Comparison of ENCODE assay signal across 39 mouse cellular contexts in the genomic region with DNA sequence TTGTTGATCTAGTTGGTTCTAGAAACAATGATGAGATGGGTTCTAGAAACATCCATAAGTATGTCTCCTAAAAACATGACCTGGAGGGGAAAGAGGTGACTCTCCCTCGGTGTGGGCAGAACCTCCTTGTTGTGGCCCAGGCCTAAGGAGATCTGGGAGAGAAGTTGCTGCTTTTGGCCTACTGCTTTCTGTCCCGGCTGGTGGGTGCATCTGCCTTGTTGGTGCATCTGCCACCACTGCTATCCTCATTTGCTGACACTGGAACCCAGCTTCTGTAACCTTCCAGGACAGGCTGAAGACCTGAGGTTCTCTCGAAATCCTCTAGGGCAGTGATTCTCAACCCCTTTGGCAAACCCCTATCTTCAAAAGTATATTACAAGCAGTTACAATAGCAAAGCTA. TPM values are rescaled to one million over a fixed set of nuclear protein-coding genes. Genes with fewer than 3 reads are reported as not detected.
"Had no signal": no experiment of that assay in that cellular context is flagged by ENCODE, and none has a peak within 500 bp of the region (broad histone marks: within the 10 kb centered on the region; RNA-seq: fewer than 3 reads in every experiment).

No protein-coding gene starts in this region.

- ATAC-seq: liver, embryonic 12.5 days; liver, postnatal 0 days; lung, postnatal 0 days; midbrain, embryonic 13.5 days; midbrain, embryonic 15.5 days; midbrain, embryonic 16.5 days had no signal

- H3K4me1 ChIP-seq: limb, embryonic 10.5 days; limb, embryonic 12.5 days; limb, embryonic 13.5 days; limb, embryonic 15.5 days; liver, embryonic 12.5 days; liver, embryonic 13.5 days; liver, embryonic 15.5 days; lung, embryonic 15.5 days; midbrain, embryonic 10.5 days; midbrain, embryonic 12.5 days; midbrain, embryonic 13.5 days; midbrain, embryonic 15.5 days had no signal

- H3K9me3 ChIP-seq: limb, embryonic 10.5 days; limb, embryonic 12.5 days; limb, embryonic 13.5 days; limb, embryonic 15.5 days; liver, embryonic 12.5 days; liver, embryonic 13.5 days; liver, embryonic 15.5 days; lung, embryonic 15.5 days; midbrain, embryonic 10.5 days; midbrain, embryonic 12.5 days; midbrain, embryonic 13.5 days; midbrain, embryonic 15.5 days had no signal

- H3K9ac ChIP-seq: limb, embryonic 12.5 days; limb, embryonic 13.5 days; limb, embryonic 15.5 days; liver, embryonic 12.5 days; liver, embryonic 13.5 days; liver, embryonic 14.5 days; liver, embryonic 15.5 days; liver, postnatal 0 days; lung, embryonic 14.5 days; lung, embryonic 15.5 days; midbrain, embryonic 12.5 days; midbrain, embryonic 13.5 days; midbrain, embryonic 15.5 days had no signal

- DNase-seq: left cerebral cortex, postnatal 4 days; liver; liver, embryonic 13.5 days; liver, postnatal 0 days; lung, adult 18-20 months; lung, adult 2 months; lung, embryonic 14.5 days; lung, postnatal 10 days; lung, postnatal 14 days; lung, postnatal 36 days; lung, postnatal 4 days; midbrain, embryonic 14.5 days had no signal

- H3K27me3 ChIP-seq: limb, embryonic 12.5 days; limb, embryonic 13.5 days; limb, embryonic 15.5 days; liver, embryonic 13.5 days; liver, embryonic 15.5 days; lung, embryonic 15.5 days; midbrain, embryonic 12.5 days; midbrain, embryonic 13.5 days; midbrain, embryonic 15.5 days had no signal

- H3K4me3 ChIP-seq: limb, embryonic 10.5 days; limb, embryonic 12.5 days; limb, embryonic 13.5 days; limb, embryonic 15.5 days; liver, embryonic 12.5 days; liver, embryonic 13.5 days; liver, embryonic 15.5 days; lung, embryonic 15.5 days; megakaryocyte, embryonic 14.5 days; midbrain, embryonic 10.5 days; midbrain, embryonic 12.5 days; midbrain, embryonic 13.5 days; midbrain, embryonic 15.5 days; myocyte had no signal

- H3K36me3 ChIP-seq: liver, embryonic 12.5 days; liver, embryonic 13.5 days; liver, embryonic 15.5 days had no signal

- H3K4me2 ChIP-seq: limb, embryonic 12.5 days; limb, embryonic 13.5 days; limb, embryonic 15.5 days; liver, embryonic 11.5 days; liver, embryonic 12.5 days; liver, embryonic 13.5 days; liver, embryonic 15.5 days; lung, embryonic 14.5 days; lung, embryonic 15.5 days; midbrain, embryonic 11.5 days; midbrain, embryonic 12.5 days; midbrain, embryonic 13.5 days; midbrain, embryonic 15.5 days had no signal

- H3K27ac ChIP-seq: limb, embryonic 10.5 days; limb, embryonic 12.5 days; limb, embryonic 13.5 days; limb, embryonic 15.5 days; liver, embryonic 12.5 days; liver, embryonic 13.5 days; liver, embryonic 14.5 days; liver, embryonic 15.5 days; lung, embryonic 15.5 days; macrophage; midbrain, embryonic 10.5 days; midbrain, embryonic 12.5 days; midbrain, embryonic 13.5 days; midbrain, embryonic 15.5 days had no signal

RNA-seq across cellular contexts. Expression of gene Gm6525, which starts 8.5 kb away (rescaled TPM):
- total RNA-seq: left cerebral cortex, adult 8-10 months; left cerebral cortex, postnatal 10 days; left cerebral cortex, postnatal 25 days; left cerebral cortex, postnatal 36 days; left cerebral cortex, postnatal 4 days; liver, adult 2 months; megakaryocyte, adult 5-6 weeks; midbrain, postnatal 0 days; monocyte, adult 5-6 weeks had no signal
- polyA plus RNA-seq: liver, adult 2 months; liver, embryonic 12.5 days; liver, embryonic 13.5 days; lung, adult 2 months; macrophage had no signal
